Mouse (Mus musculus): Measurements from ENCODE around the gene Gm5155.
"Not testable (repeated sequence)": the region's sequence is repeated elsewhere in the genome, so short reads cannot be mapped to it uniquely, and the experiment has no call there.

Gm5155 gene

DNA sequence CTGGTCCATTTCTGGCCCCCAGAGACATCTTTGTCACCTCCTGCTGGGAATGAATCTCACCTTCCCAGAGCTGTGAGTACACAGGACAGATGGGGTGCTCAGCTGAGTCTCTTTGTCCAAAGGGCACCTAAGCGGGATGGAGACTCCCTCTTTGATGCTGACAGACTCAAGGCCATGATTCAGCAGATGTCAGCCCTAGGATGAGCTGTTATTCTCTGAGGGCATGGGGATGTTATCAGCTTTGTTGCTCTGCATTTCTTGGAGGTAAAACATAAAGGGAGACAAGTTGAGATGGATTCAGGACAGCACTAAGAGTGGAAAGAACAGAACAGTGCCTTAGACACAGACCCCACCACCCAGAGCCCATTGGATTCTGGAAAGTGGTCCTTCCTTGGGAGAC lies at the start of gene Gm5155:
Gene Gm5155 (plus strand): TSS at position 301 of the 400 bp plus-strand sequence.
- DNase-seq: no peak

GRCm38 (mm10) chr7:17870776-17871175 lies 791 bp upstream of the Gm5155 start:
- no peak for DNase-seq

DNA sequence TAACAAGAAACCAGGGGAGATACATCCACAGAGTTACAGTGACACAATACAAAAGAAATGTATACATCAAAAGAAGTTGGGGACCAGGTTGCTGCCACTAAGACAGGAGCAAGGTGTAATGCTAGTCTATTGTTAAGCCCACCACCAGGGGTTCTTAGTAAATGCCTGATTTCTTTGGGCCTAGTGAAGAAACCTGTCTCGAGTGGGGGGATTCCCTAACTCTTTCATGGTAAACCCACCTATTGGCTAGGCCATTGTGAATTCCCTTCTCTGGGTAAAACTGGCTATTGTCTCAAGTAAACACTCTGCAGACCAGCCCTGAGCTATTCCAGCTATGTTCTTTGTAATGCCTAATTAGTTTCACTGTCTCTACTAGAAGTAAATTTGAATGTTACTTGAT lies 23.8 kb downstream of the Gm5155 start:
- DNase-seq: not testable (repeated sequence)

DNA sequence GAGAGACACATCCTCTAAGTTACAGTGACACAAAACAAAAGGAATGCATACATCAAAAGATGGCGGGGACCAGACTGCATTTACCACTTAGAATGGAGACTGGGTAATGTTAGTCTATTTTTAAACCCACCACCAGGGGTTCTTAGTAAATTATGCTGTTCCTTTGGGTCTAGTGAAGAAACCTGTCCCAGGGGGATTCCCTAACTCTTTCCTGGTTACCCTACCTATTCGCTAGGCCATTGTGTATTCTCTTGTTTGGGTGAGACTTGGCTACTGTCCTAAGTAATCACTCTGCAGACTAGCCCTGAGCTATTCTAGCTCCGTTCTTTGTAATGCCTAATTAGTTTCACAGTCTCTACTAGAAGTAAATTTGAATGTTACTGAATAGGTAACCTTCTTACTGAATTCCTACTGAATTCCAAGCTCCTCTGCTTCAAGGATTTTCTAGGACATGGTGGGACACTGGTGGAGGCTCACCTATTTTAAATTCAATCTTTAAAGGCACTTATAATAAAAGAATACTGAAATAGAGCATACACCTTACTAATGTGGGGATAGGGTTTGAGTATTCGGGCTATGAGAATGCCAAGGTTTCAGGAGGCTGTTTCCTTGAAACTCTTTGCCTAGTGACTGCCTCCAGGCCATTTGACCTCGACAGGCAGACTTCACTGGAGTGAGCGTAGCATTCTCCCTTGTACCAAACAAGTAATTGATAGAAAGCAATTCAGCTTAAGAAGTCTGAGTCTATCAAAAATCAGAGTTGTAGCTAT lies 31.8 kb downstream of the Gm5155 start:
- no peak for DNase-seq
